7 mouse cellular contexts compared by ENCODE assay signal in the genomic region with DNA sequence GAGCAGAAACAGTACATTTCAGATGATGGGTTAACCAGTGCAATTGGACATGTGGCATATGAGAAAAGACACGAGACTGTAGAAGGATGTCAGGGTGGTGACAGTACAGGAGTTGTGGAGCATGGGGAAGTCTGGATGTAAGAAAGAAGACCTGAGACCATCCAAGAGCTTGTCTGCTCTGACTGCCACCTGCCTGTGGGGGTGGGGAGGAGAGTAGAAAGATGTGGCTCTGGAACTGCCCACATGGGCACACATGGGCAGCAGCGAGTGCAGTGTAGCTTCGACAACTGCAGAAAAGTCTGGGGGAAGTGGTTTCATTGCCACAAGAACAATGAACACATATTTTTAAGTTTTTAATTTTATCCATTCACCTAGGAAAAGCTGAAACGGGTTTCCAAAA. TPM values are rescaled to one million over a fixed set of nuclear protein-coding genes. Genes with fewer than 3 reads are reported as not detected.
DNase-seq lines count a peak whose midpoint lies in the region; ATAC-seq and TF ChIP-seq lines count a peak whose summit lies in the region.

No protein-coding gene starts in this region.

- H3K4me1 ChIP-seq in spleen, adult 2 months (ENCODE audit: control insufficient read depth, insufficient read depth, insufficient read length): peaks cover 47% of the 10 kb centered on the region
- peaks cover 63% of the 10 kb centered on the region for H3K4me1 ChIP-seq in embryonic facial prominence, embryonic 13.5 days
- peaks cover 10% of the 10 kb centered on the region; the same call in 1 of the 2 replicates for H3K4me1 ChIP-seq in intestine, postnatal 0 days (replicated peaks; ENCODE audit: control insufficient read depth, insufficient read depth, low read length)

- peaks cover 3% of the 10 kb centered on the region for H3K36me3 ChIP-seq in spleen, adult 2 months (ENCODE audit: control insufficient read depth, insufficient read depth, low read length)
- H3K36me3 ChIP-seq in embryonic facial prominence, embryonic 13.5 days: peaks cover 5% of the 10 kb centered on the region
- H3K36me3 ChIP-seq in intestine, postnatal 0 days (ENCODE audit: control insufficient read depth, insufficient read depth): peaks cover 2% of the 10 kb centered on the region; the same call in 1 of the 2 replicates

- 0 out of 2 replicates have a peak overlapping the region, but pooled peaks have one; percentile 91 for H3K4me3 ChIP-seq in spleen, adult 2 months (ENCODE audit: extremely low read depth, insufficient read depth, insufficient read length)
- H3K4me3 ChIP-seq in embryonic facial prominence, embryonic 13.5 days: peak overlapping the region; percentile 78
- peak overlapping the region; percentile 79; the same call in 1 of the 2 replicates for H3K4me3 ChIP-seq in intestine, postnatal 0 days (ENCODE audit: low read depth, low read length)

- no peaks in the 10 kb centered on the region for H3K9me3 ChIP-seq in embryonic facial prominence, embryonic 13.5 days
- no peaks in the 10 kb centered on the region for H3K9me3 ChIP-seq in intestine, postnatal 0 days (ENCODE audit: control insufficient read depth)

- DNase-seq in spleen, adult 2 months (ENCODE audit: low read depth in 1 of 2, low spot score in 2 of 2): peak in 1 of 2 experiments; percentile 68
- DNase-seq in spleen, postnatal 14 days (ENCODE audit: low spot score in 2 of 2): no peak
- no peak for DNase-seq in gastrocnemius, adult 8-10 months (ENCODE audit: low spot score in 2 of 2)

- no peak for ATAC-seq in embryonic facial prominence, embryonic 13.5 days (ENCODE audit: insufficient number of reproducible peaks, insufficient read depth, low FRiP score, low TSS enrichment, low read depth)
- ATAC-seq in intestine, postnatal 0 days: no peak
- ATAC-seq in neutrophil, adult 5-6 weeks (ENCODE audit: extremely low read depth, insufficient number of reproducible peaks, low FRiP score, poor library complexity, severe bottlenecking): peak; percentile 45; the same call in 1 of the 2 replicates
- ATAC-seq in megakaryocyte-erythroid progenitor cell, adult 5-6 weeks (replicated peaks; ENCODE audit: low FRiP score, low TSS enrichment, poor library complexity, severe bottlenecking): no peak

- H3K27me3 ChIP-seq in spleen, adult 2 months (ENCODE audit: control insufficient read depth, insufficient read depth, low read length): no peaks in the 10 kb centered on the region
- no peaks in the 10 kb centered on the region for H3K27me3 ChIP-seq in embryonic facial prominence, embryonic 13.5 days
- H3K27me3 ChIP-seq in intestine, postnatal 0 days (replicated peaks; ENCODE audit: control insufficient read depth, insufficient read depth, low read length): no peaks in the 10 kb centered on the region

- H3K27ac ChIP-seq in spleen, adult 2 months (ENCODE audit: insufficient read depth, low read length): peak overlapping the region; percentile 96
- peak overlapping the region; percentile 97 for H3K27ac ChIP-seq in embryonic facial prominence, embryonic 13.5 days
- peak overlapping the region; percentile 94 for H3K27ac ChIP-seq in intestine, postnatal 0 days (ENCODE audit: low read depth, low read length)

- H3K4me2 ChIP-seq in embryonic facial prominence, embryonic 13.5 days: peak overlapping the region; percentile 70
- peak overlapping the region; percentile 74 for H3K4me2 ChIP-seq in intestine, postnatal 0 days (replicated peaks; ENCODE audit: low read depth)

- peak overlapping the region; percentile 89; the same call in 1 of the 2 replicates for H3K9ac ChIP-seq in embryonic facial prominence, embryonic 13.5 days
- H3K9ac ChIP-seq in intestine, postnatal 0 days (ENCODE audit: low read depth, low read length): no peak overlapping the region

- no peak for TF ChIP-seq POLR2A in spleen, adult 2 months (IDR thresholded peaks at IDR 0.05; ENCODE audit: low read depth, low read length)

- WGBS in spleen, adult 2 months: 8% methylated on average over 4 of the region's 4 CpGs
- WGBS in embryonic facial prominence, embryonic 13.5 days: 13% methylated on average over 4 of the region's 4 CpGs
- 21% methylated on average over 4 of the region's 4 CpGs for WGBS in intestine, postnatal 0 days

- no peak for TF ChIP-seq CTCF in spleen, adult 2 months (IDR thresholded peaks at IDR 0.05; ENCODE audit: extremely low read depth, insufficient read depth, insufficient read length, insufficient replicate concordance)
- TF ChIP-seq CTCF in intestine, postnatal 0 days (IDR thresholded peaks at IDR 0.05; ENCODE audit: low read depth): no peak; the same call in 1 of the 2 replicates

RNA-seq across cellular contexts. Expression of gene Sema4b, which starts 10.7 kb away (rescaled TPM):
- 69.5 and 81.3 TPM in 2 replicates for polyA plus RNA-seq in spleen, adult 2 months (2012; rRNA removed)
- 18.6 and 19.8 TPM in 2 replicates for polyA plus RNA-seq in embryonic facial prominence, embryonic 13.5 days (2015; fragmentation: Nextera tagmentation; extraction: Ambion mirVana)
- polyA plus RNA-seq in intestine, postnatal 0 days (2015; fragmentation: Nextera tagmentation; extraction: Ambion mirVana): 23.1 and 25.1 TPM in 2 replicates
- total RNA-seq in neutrophil, adult 5-6 weeks (2017): 41.3 and 42.9 TPM in 2 replicates
- 1 to 10 TPM in 3 of 4 experiments, under 1 TPM in 1; 0.92 to 2.1 (median 1.5) TPM for total RNA-seq in gastrocnemius, adult 8-10 months (2022)
- total RNA-seq in megakaryocyte-erythroid progenitor cell, adult 5-6 weeks (2014; fragmentation: Nextera tagmentation): 8.3 and 13.4 TPM in 2 replicates
- 3.2 and 3.4 TPM in 2 replicates for total RNA-seq in megakaryocyte-erythroid progenitor cell, adult 5-6 weeks (2017)

RNA-seq across cellular contexts. Expression of gene Cib1, which starts 35.2 kb away (rescaled TPM):
- 117 and 118 TPM in 2 replicates for polyA plus RNA-seq in spleen, adult 2 months (2012; rRNA removed)
- 69.9 and 71.1 TPM in 2 replicates for polyA plus RNA-seq in embryonic facial prominence, embryonic 13.5 days (2015; fragmentation: Nextera tagmentation; extraction: Ambion mirVana)
- polyA plus RNA-seq in intestine, postnatal 0 days (2015; fragmentation: Nextera tagmentation; extraction: Ambion mirVana): 526 and 531 TPM in 2 replicates
- total RNA-seq in neutrophil, adult 5-6 weeks (2017): 72.9 and 88.3 TPM in 2 replicates
- 1 to 10 TPM; 4.8 to 6.2 (median 5.8) TPM for total RNA-seq in gastrocnemius, adult 8-10 months (2022)
- total RNA-seq in megakaryocyte-erythroid progenitor cell, adult 5-6 weeks (2014; fragmentation: Nextera tagmentation): 65.7 and 67.1 TPM in 2 replicates
- total RNA-seq in megakaryocyte-erythroid progenitor cell, adult 5-6 weeks (2017): 28.8 and 42.4 TPM in 2 replicates

RNA-seq across cellular contexts. Expression of gene Gdpgp1, which starts 35.3 kb away (rescaled TPM):
- 3.0 and 3.7 TPM in 2 replicates for polyA plus RNA-seq in spleen, adult 2 months (2012; rRNA removed)
- polyA plus RNA-seq in embryonic facial prominence, embryonic 13.5 days (2015; fragmentation: Nextera tagmentation; extraction: Ambion mirVana): 3.8 TPM in 2 replicates
- polyA plus RNA-seq in intestine, postnatal 0 days (2015; fragmentation: Nextera tagmentation; extraction: Ambion mirVana): 6.5 and 7.4 TPM in 2 replicates
- 3.4 and 4.9 TPM in 2 replicates for total RNA-seq in neutrophil, adult 5-6 weeks (2017)
- total RNA-seq in gastrocnemius, adult 8-10 months (2022): 1 to 10 TPM in 1 of 4 experiments, under 1 TPM in 3; 0.56 to 1.3 (median 0.83) TPM
- total RNA-seq in megakaryocyte-erythroid progenitor cell, adult 5-6 weeks (2014; fragmentation: Nextera tagmentation): 8.2 and 9.7 TPM in 2 replicates
- total RNA-seq in megakaryocyte-erythroid progenitor cell, adult 5-6 weeks (2017): 2.7 and 4.7 TPM in 2 replicates

RNA-seq across cellular contexts. Expression of gene Ttll13, which starts 48.8 kb away (rescaled TPM):
- polyA plus RNA-seq in spleen, adult 2 months (2012; rRNA removed): 0.25 and 0.31 TPM in 2 replicates
- 0.90 and 2.3 TPM in 2 replicates for polyA plus RNA-seq in embryonic facial prominence, embryonic 13.5 days (2015; fragmentation: Nextera tagmentation; extraction: Ambion mirVana)
- 0.77 and 1.3 TPM in 2 replicates for polyA plus RNA-seq in intestine, postnatal 0 days (2015; fragmentation: Nextera tagmentation; extraction: Ambion mirVana)
- 0.61 and 2.7 TPM in 2 replicates for total RNA-seq in neutrophil, adult 5-6 weeks (2017)
- under 1 TPM in 2 of 4 experiments, not detected in 2; 0.20 to 0.48 TPM for total RNA-seq in gastrocnemius, adult 8-10 months (2022)
- not detected in 2 replicates for total RNA-seq in megakaryocyte-erythroid progenitor cell, adult 5-6 weeks (2014; fragmentation: Nextera tagmentation)
- total RNA-seq in megakaryocyte-erythroid progenitor cell, adult 5-6 weeks (2017): 0.11 and 1.9 TPM in 2 replicates

Comparison
In these comparisons a context has a peak if more than half of its experiments do, and no peak if none do; other contexts are left out.
1. RNA of gene Cib1, which starts 35.2 kb away (total RNA-seq): 72.9 to 88.3 TPM in neutrophil, adult 5-6 weeks and 28.8 to 67.1 TPM in megakaryocyte-erythroid progenitor cell, adult 5-6 weeks; 4.8 to 6.2 TPM in gastrocnemius, adult 8-10 months; every median in the first group is over 4 times any median in the second.
2. Peak in every context shown above with its lines, with median percentiles within 50 percentile points of each other: H3K27ac ChIP-seq and H3K4me3 ChIP-seq.